Mouse (Mus musculus): ENCODE measurements around the gene Adamts9.

DNA sequence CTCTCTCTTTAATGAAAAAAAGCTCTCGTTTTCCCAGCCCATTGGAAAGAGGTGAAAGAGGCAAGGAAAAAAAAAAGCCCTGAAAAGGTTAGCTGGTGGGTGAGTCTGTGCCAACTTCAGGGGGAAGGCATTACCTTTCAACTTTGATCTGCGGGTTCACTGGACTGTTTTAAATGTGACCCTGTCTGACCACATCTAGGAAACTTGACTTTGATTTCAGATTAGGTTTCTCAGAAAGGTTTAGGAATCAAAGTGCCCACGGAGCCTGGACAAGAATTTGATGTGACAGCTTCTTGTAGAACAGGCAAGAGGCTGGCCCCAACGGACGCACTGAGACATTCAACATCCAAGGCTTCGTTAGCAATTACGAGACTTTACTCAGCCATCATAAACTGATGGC, 119.3 kb downstream of the Adamts9 start:
- TF ChIP-seq CHD2 (IDR thresholded peaks at IDR 0.05; ENCODE audit: low read depth, low read length) (no peak), MAFK (IDR thresholded peaks at IDR 0.05; ENCODE audit: insufficient read depth, low read depth, low read length) (no peak), ZC3H11A (IDR thresholded peaks at IDR 0.05; ENCODE audit: borderline replicate concordance, low read depth, low read length) (no peak), ZNF384 (IDR thresholded peaks at IDR 0.05; ENCODE audit: low read depth, low read length) (no peak)

All from ES-E14 (cell line).